Mouse (Mus musculus): ENCODE data around the gene Lactbl1.

Lactbl1 gene

DNA sequence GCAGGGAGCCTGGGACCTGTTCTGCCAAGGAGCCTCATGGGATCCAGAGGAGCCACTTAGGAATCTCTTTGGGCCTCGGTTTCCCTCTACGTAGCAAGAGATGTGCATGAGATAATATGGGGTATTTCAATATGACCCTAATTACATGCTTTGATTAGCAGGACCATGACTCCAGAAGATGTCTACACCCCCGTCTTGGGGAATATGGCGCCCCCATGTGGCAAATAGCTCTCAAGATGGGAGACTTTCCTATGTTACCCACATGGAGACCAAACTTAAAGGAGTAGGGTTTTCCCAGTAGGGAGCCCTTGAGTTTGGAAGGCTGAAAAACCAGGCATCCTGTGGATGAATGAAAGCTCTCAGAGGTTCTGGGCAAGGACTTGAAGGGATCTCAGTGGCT lies 65.7 kb downstream of the Lactbl1 start:
- no peak for DNase-seq
